Mouse (Mus musculus) bone marrow macrophage, adult 2 months (primary cell): ENCODE measurements around the gene Hils1.

Source experiments
- CTCF ChIP-seq: IDR thresholded peaks from 2 replicates; pipeline ENCODE4 v1.5.1; 2012; ENCODE audit warnings: low read depth, mild to moderate bottlenecking, low read length, moderate library complexity
- POLR2A ChIP-seq: IDR thresholded peaks from 2 replicates; pipeline ENCODE4 v1.6.1; 2012; ENCODE audit warnings: mild to moderate bottlenecking, low read depth, low read length, borderline replicate concordance

DNA sequence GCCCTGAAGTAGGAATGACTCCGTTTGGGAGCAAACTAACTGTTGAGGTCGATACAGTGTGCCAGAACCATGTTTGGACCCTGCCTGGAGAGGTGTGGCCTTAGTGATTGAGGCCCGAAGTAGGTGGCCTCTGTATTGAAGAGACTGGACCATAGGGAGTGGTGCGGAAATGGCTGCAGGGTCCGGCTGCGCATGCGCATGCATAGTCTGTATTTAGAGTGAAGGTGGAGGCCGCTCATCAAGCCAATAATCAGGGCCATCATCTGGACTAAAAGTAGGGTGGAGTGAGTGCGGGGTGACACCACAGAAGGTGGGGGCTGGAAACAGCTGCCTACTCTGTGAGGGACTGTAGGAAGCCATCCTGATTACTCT, 9.7 kb upstream of the Hils1 start:
- no peak for TF ChIP-seq CTCF
- TF ChIP-seq POLR2A: no peak
